Mouse (Mus musculus) limb, embryonic 14.5 days (tissue): Measurements from ENCODE around the gene Spryd3. TPM values are rescaled to one million over a fixed set of nuclear protein-coding genes. Genes with fewer than 3 reads are reported as not detected.
A peak's percentile ranks its signal among the peaks of the same experiment; 100 is the strongest.

ENCODE experiments used
- ATAC-seq: fragments of 200-750 bp; cut with Nextera tagmentation; 2 replicates; pipeline ENCODE4 v1.8.0; 2017; ENCODE audit warnings: low read depth, moderate number of reproducible peaks, moderate TSS enrichment; ENCODE audit not compliant: low FRiP score
- DNase-seq: peaks from one replicate; pipeline ENCODE4 v3.0.0-alpha.2; 2015; ENCODE audit warnings: low spot score
- H3K27ac ChIP-seq: fragments of 300-500 bp; sonication (generic); replicated peaks from 2 replicates; pipeline ENCODE4 v1.5.1; 2014; ENCODE audit warnings: low read depth, mild to moderate bottlenecking, low read length, moderate library complexity, mixed read lengths
- H3K27me3 ChIP-seq: fragments of 300-500 bp; sonication (generic); 2 replicates; pipeline ENCODE4 v1.6.1; 2014; ENCODE audit warnings: low read length, mixed read lengths; ENCODE audit not compliant: control insufficient read depth, insufficient read depth
- H3K36me3 ChIP-seq: fragments of 300-500 bp; sonication (generic); 2 replicates; pipeline ENCODE4 v1.6.1; 2014; ENCODE audit warnings: mild to moderate bottlenecking, low read length, moderate library complexity, mixed read lengths; ENCODE audit not compliant: control insufficient read depth, insufficient read depth
- H3K4me1 ChIP-seq: fragments of 300-500 bp; sonication (generic); 2 replicates; pipeline ENCODE4 v1.6.1; 2014; ENCODE audit warnings: antibody characterized with exemption, low read length, mixed read lengths; ENCODE audit not compliant: control insufficient read depth, insufficient read depth
- H3K4me2 ChIP-seq: fragments of 300-500 bp; sonication (generic); replicated peaks from 2 replicates; pipeline ENCODE4 v1.6.1; 2014; ENCODE audit warnings: low read depth, mild to moderate bottlenecking, low read length, moderate library complexity; ENCODE audit not compliant: severe bottlenecking
- H3K4me3 ChIP-seq: fragments of 300-500 bp; sonication (generic); replicated peaks from 2 replicates; pipeline ENCODE4 v1.5.1; 2014; ENCODE audit warnings: low read length
- H3K9ac ChIP-seq: fragments of 300-500 bp; sonication (generic); 2 replicates; pipeline ENCODE4 v1.6.1; 2014; ENCODE audit warnings: mild to moderate bottlenecking, low read depth, low read length, moderate library complexity; ENCODE audit not compliant: severe bottlenecking
- H3K9me3 ChIP-seq: fragments of 300-500 bp; sonication (generic); 2 replicates; pipeline ENCODE4 v1.6.1; 2016; ENCODE audit warnings: low read length; ENCODE audit not compliant: control insufficient read depth
- POLR2A ChIP-seq: fragments of 200-500 bp; IDR thresholded peaks from 2 replicates; pipeline ENCODE4 v1.8.0; 2012; ENCODE audit warnings: inconsistent platforms, mild to moderate bottlenecking, moderate library complexity, borderline replicate concordance; ENCODE audit not compliant: insufficient read depth, insufficient read length; ENCODE audit errors: extremely low read depth
- whole genome bisulfite sequencing: fragments of 180-500 bp; shearing (Covaris S2); extraction: QIAGEN DNeasy Blood & Tissue Kit; methylation state at CpG from one replicate; pipeline ENCODE4 v1.1.7; 2014; 5-methylcytosine and 5-hydroxymethylcytosine counted together
- polyA plus RNA-seq, 2 experiments: library from polyadenylated mRNA; depleted of rRNA in 1 of 2; stranded (reverse) in 1 of 2; unstranded in 1 of 2; fragments of >200 nt; fragmentation: Nextera tagmentation in 1 of 2; extraction: Ambion mirVana in 1 of 2; gene quantifications; 2 replicates each; pipeline versions ENCODE4 v1.2.1 to v1.2.3; 2012 to 2014

The Spryd3 gene
- polyA plus RNA-seq, 2 experiments, result 18.7 to 37.4 TPM

- H3K4me2 ChIP-seq, result no peak overlapping the region
- H3K27ac ChIP-seq, result no peak overlapping the region
- H3K4me1 ChIP-seq, result peaks cover 13% of the 10 kb centered on the region
- H3K27me3 ChIP-seq, result peaks cover 22% of the 10 kb centered on the region
- 90% methylated on average over 5 of the region's 5 CpGs for WGBS
- DNase-seq (no peak), ATAC-seq (no peak)
- no peak overlapping the region for H3K4me3 ChIP-seq
- H3K9ac ChIP-seq, result no peak overlapping the region
- H3K9me3 ChIP-seq, result no peaks in the 10 kb centered on the region
- TF ChIP-seq POLR2A, result no peak
- no peaks in the 10 kb centered on the region for H3K36me3 ChIP-seq
Measured at GRCm38 (mm10) chr15:102141120-102141519, 5.1 kb upstream of the Spryd3 start.

- no peak for TF ChIP-seq POLR2A
- DNase-seq (no peak), ATAC-seq (peak; percentile 73; the same call in 1 of the 2 replicates)
- WGBS, result 4% methylated on average over 19 of the region's 35 CpGs
- Histone ChIP-seq H3K36me3 (peaks cover 29% of the 10 kb centered on the region), H3K27me3 (no peaks in the 10 kb centered on the region), H3K9ac (peak overlapping the region; percentile 76), H3K27ac (peak overlapping the region; percentile 29; the same call in 1 of the 2 replicates), H3K9me3 (no peaks in the 10 kb centered on the region), H3K4me1 (0 out of 2 replicates have a peak, but pooled peaks cover 4% of the 10 kb centered on the region), H3K4me3 (peak overlapping the region; percentile 77), H3K4me2 (peak overlapping the region; percentile 57)
Measured at GRCm38 (mm10) chr15:102135522-102136128, 409 bp downstream of the Spryd3 start.

GRCm38 (mm10) chr15:102134709-102135108 lies 1.3 kb downstream of the Spryd3 start:
- DNase-seq, result no peak
- no peak overlapping the region for H3K4me3 ChIP-seq
- no peak for TF ChIP-seq POLR2A
- 90% methylated on average over 2 of the region's 2 CpGs for WGBS
- peak overlapping the region; percentile 76; the same call in 1 of the 2 replicates for H3K9ac ChIP-seq
- ATAC-seq, result no peak
- no peaks in the 10 kb centered on the region for H3K9me3 ChIP-seq
- H3K4me2 ChIP-seq, result no peak overlapping the region
- no peaks in the 10 kb centered on the region for H3K27me3 ChIP-seq
- H3K36me3 ChIP-seq, result peaks cover 38% of the 10 kb centered on the region
- H3K27ac ChIP-seq, result no peak overlapping the region
- H3K4me1 ChIP-seq, result 0 out of 2 replicates have a peak, but pooled peaks cover 4% of the 10 kb centered on the region

GRCm38 (mm10) chr15:102133314-102133713 lies 2.7 kb downstream of the Spryd3 start:
- ATAC-seq (no peak), DNase-seq (no peak)
- Histone ChIP-seq H3K4me1 (0 out of 2 replicates have a peak, but pooled peaks cover 4% of the 10 kb centered on the region), H3K9me3 (no peaks in the 10 kb centered on the region), H3K36me3 (peaks cover 52% of the 10 kb centered on the region), H3K4me2 (no peak overlapping the region), H3K4me3 (no peak overlapping the region), H3K27ac (no peak overlapping the region), H3K9ac (no peak overlapping the region), H3K27me3 (no peaks in the 10 kb centered on the region)
- no peak for TF ChIP-seq POLR2A
- WGBS, result 86% methylated on average over 9 of the region's 9 CpGs

- H3K9ac ChIP-seq, result no peak overlapping the region
- peaks cover 83% of the 10 kb centered on the region for H3K36me3 ChIP-seq
- H3K4me1 ChIP-seq, result no peaks in the 10 kb centered on the region
- ATAC-seq (no peak), DNase-seq (no peak)
- TF ChIP-seq POLR2A, result no peak
- no peak overlapping the region for H3K4me3 ChIP-seq
- no peak overlapping the region for H3K4me2 ChIP-seq
- no peak overlapping the region for H3K27ac ChIP-seq
- H3K27me3 ChIP-seq, result no peaks in the 10 kb centered on the region
- 69% methylated on average over 2 of the region's 2 CpGs for WGBS
- no peaks in the 10 kb centered on the region for H3K9me3 ChIP-seq
Measured at GRCm38 (mm10) chr15:102126303-102126702, 9.7 kb downstream of the Spryd3 start.

GRCm38 (mm10) chr15:102120530-102120929 lies 15.5 kb downstream of the Spryd3 start:
- no peaks in the 10 kb centered on the region for H3K9me3 ChIP-seq
- 78% methylated on average over 5 of the region's 5 CpGs for WGBS
- no peak for TF ChIP-seq POLR2A

More at GRCm38 (mm10) chr15:102120530-102120929, 15.5 kb downstream of the Spryd3 start:
- Histone ChIP-seq H3K4me2 (no peak overlapping the region), H3K4me1 (no peaks in the 10 kb centered on the region), H3K4me3 (no peak overlapping the region), H3K9ac (no peak overlapping the region), H3K36me3 (peaks cover 85% of the 10 kb centered on the region), H3K27ac (no peak overlapping the region), H3K27me3 (no peaks in the 10 kb centered on the region)
- no peak for DNase-seq
- ATAC-seq, result no peak
